Mouse (Mus musculus): Measurements from ENCODE around the gene Lrrc47.

DNA sequence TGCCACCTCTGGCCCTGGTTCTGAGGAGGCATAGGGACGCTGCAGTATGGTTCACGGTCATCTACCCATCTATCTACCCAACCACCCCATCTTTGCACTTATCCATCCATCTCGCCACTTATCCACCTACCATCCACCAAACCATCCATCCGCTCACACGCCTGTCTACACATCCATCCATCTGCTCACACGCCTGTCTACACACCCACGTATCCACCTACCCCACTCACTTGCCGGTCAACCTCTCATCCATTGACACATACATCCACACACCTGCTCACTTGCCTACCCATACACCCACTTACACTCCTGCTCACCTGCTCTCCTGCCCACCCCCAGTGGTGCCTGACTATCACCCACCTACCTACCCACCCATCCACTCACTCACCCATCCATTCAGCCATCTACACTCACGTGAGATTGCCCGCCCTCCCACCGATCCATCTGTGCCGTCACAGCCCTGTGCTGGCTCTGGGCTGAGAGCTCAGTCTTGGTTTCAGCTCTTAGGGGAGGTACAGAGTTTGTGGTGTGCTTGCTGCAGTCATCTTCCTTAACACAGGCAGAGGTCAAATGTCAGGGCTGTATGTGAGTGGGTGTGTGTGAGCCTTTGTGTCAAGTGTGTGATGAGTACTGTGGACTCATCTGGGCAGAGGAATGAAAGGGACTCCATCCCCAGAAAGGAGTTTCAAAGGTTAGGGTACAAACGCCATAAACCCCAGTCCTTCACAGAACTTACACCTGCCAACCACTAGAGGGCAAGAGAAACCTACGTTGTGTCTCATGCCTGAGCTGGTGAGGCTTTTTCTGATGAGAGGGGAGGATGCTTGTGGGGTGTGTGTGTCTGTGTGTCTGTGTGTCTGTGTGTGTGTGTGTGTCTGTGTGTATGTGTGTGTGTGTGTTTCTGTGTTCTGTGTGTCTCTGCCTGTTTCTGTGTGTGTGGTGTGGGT is 53.6 kb downstream of the Lrrc47 start:
- TF ChIP-seq POLR2A (IDR thresholded peaks at IDR 0.05; ENCODE audit: low read depth, low read length): no peak
- TF ChIP-seq CTCF (IDR thresholded peaks at IDR 0.05; ENCODE audit: borderline replicate concordance, insufficient read depth, low read length): peak; percentile 57

Data from embryonic fibroblast, embryonic 13.5 days (primary cell).